Mouse (Mus musculus) 3T3-L1 (cell line): ENCODE results near the gene Fam129a.

Source experiments
- DNase-seq: peaks from one replicate; pipeline ENCODE4 v3.0.0-alpha.2; 2015; ENCODE audit warnings: low read depth, low spot score

Gene Fam129a

DNA sequence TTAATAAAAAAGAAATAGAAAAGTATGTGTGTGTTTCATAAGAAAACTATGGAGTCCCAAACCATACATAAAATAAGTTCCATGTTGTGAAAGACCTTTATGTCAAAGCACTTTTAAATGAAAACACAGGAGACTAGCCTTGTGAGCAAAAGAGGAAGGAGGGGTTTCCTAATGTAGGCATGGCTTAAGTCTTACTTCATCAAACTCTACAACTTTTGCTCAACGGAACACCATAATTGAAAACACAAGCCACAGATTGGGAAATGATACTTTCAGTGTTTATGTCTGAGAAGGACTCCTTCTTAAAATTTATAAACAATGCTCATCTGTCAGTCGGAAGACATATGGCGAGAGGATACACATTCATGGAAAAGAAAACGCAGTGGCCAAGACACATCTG, 54.3 kb downstream of the Fam129a start:
- DNase-seq = no peak

DNA sequence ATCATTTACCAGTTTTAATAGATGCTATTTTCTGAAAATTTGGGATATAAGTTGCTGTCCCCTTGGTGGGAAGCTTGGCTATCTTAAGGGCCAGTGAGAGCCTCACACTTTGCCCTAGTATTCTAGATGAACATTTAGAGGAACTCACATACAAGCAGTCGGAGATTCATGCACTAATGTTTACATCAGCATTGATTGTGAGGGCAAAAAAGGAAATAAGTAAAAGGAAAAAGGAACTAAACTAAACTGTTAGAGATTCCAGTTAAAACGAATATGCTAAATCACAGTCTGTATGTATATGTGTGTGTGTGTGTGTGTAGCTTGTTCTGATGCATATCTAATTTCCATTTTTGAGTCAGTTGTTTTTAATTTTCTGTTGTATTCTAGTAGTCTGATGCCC, 54.7 kb downstream of the Fam129a start:
- no peak for DNase-seq

- DNase-seq = no peak
Measured at GRCm38 (mm10) chr1:151626631-151627030, 55.6 kb downstream of the Fam129a start.

DNA sequence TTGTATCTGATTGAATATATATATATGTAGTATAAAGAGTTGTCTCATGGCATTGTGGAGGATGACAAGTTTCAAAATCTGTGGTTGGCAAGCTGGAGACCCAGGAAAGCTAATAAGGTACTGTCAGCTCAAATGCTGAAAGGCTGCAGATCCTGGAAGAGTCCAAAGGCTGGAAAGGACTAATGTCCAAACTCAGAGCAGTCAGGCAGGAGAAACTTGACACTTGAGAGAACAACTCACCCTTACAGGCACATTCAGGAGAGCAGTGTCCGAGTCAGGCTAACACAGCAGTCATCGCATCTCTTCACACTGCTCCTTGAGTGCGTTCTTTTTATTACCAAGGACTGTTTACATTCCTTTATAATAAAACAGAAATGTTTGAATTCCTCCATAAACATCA, 56.2 kb downstream of the Fam129a start:
- no peak for DNase-seq

- DNase-seq = peak; percentile 54
Measured at GRCm38 (mm10) chr1:151629591-151630250, 58.7 kb downstream of the Fam129a start.

GRCm38 (mm10) chr1:151630251-151630628, 59.3 kb downstream of the Fam129a start:
- DNase-seq = no peak

DNA sequence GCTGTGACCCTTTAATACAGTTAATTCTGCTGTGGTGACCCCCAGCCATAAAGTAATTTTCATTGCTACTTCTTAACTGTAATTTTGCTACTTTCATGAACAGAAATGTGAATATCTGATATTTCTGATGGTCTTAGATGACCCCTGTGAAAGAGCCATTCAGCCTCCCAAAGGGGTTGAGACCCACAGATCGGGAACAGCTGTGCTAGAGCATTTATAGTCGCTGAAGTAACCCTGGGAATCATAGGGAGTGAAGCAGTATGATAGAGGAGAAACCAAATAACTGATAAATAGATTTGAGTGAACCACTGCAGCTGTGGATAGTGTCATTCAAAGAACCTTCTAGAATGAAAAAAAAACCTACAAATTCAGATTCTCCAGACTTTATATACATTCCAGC, 60.1 kb downstream of the Fam129a start:
- DNase-seq = no peak

DNA sequence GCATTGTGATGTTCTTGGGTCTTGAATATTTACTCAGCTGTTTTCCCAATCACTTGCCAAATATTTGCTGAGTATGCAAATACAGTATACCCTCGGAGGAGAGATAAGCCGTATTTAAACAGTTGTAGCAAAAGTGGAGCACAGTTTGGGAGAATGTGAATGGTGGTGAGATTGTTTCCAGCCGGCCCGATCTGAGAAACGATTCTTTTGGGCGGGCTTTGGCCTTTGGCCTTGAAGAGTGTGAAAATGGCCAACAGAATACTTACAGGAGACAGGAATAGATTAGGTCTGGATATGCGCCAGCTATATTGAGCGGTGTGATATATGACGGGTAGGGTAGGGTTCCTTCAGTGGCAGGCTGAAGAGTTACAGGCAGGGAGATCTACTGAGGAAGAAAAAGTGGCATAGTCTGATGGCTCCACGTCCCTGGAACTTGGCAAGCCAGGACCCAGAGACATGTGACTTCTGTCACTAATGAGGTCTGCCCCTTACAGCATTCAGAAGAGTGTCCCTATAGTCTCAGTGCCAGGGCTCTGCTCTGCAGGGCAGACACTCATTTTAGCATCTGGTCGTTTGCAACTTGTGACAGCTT, 60.8 kb downstream of the Fam129a start:
- DNase-seq = no peak

DNA sequence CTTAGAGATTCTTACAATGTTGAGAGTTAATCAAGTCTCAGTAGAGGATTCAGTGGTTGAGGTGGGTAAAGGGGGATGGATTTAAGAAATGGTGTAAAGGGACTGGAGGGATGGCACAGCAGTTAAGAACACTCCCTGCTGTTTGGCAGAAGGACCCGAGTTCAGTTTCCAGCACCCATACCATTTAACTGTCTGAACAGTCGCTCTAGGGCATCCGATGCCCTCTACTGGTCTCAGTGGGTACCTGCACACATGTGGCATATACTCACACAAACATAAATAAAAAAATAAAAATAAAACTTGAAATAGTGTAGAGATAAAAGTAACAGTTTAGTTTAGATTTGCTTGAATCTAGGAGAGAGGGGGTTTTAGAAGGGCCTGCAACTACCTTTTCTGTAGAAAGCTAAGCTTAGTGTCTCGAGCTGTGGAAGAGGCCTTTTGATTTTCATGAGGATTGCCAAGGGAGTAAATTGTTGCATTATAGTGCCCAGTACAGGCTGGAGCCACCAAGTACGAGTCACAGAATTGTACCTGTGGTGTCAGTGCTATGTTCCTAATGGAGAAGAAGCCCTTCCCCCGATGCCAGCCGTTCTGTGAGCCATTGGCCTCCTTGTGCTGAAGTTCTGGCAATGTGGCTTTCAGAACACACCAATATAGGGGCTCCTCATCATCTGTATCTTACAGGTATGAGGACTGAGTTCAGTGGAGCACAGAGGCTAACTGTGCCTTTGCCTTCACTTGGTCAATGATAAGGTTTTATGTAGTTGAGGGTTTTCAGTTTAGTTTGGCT, 61.8 kb downstream of the Fam129a start:
- DNase-seq = no peak

- no peak for DNase-seq
Measured at GRCm38 (mm10) chr1:151636637-151637036, 65.7 kb downstream of the Fam129a start.

GRCm38 (mm10) chr1:151637351-151637922, 66.5 kb downstream of the Fam129a start:
- no peak for DNase-seq

- DNase-seq = peak; percentile 76
Measured at GRCm38 (mm10) chr1:151638357-151638756, 67.4 kb downstream of the Fam129a start.

GRCm38 (mm10) chr1:151638770-151639169, 67.8 kb downstream of the Fam129a start:
- DNase-seq = no peak

- no peak for DNase-seq
Measured at GRCm38 (mm10) chr1:151646380-151646779, 75.4 kb downstream of the Fam129a start.

DNA sequence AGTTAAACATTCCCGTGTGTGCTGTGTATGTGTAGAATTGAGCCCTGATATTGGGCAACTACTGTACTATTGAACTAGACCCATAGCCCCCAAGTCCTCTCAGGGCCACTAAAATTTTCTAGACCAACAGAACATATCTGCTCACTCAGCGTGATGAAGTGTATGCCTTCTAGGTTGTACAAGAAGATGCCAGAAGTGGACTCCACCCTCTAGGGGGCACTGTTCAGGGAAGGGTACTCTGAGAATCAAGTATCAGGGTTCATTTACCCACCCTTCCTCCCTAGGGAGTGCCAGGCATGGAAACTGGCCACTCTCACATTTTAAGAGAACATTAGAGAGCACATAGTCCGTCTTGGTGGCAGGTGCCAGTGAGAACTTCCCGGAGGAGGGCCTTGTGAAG, 77.1 kb downstream of the Fam129a start:
- no peak for DNase-seq

GRCm38 (mm10) chr1:151657042-151657605, 86.1 kb downstream of the Fam129a start:
- no peak for DNase-seq

GRCm38 (mm10) chr1:151658291-151658830, 87.4 kb downstream of the Fam129a start:
- DNase-seq = no peak

DNA sequence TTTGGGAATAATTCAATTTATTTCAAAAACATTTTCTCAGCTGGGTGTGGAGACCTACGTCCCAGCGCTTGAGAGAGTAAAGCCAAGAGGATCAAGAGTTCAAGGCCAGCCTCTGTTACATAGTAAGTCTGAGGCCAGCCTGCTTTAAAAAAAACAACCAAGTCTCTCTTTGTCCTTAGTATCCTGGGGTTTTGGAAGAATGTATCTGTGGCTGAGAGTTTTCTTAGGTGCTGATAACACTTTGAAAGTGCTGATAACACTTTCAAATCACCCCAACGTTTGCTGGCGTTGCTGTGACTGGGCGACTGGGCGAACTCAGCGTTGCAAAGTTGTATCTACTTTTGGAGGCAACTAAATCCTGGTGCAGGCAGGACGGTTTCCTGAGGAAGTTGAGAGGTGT, 88.7 kb downstream of the Fam129a start:
- DNase-seq = no peak

DNA sequence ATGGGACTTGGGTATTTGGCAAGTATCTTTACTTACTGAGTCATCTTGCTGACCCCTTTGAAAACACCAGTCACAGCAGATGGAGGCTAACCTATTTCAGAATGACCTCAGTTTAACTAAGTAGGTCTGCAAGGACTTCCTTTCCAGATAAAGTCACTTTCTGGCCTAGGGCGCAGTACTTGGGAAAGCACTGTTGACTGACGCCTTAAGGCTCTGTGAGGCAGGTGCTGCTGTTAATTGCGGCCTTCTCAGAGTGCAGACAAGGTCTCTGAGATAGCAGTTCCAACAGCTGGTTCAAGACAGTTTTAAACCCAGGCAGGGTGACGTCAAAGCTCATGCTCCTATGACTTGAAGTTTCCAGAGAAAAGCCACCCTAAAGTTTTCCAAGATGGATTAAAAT, 89.3 kb downstream of the Fam129a start:
- no peak for DNase-seq

- peak; percentile 47 for DNase-seq
Measured at GRCm38 (mm10) chr1:151660883-151661282, 89.9 kb downstream of the Fam129a start.

GRCm38 (mm10) chr1:151661684-151662439, 90.9 kb downstream of the Fam129a start:
- DNase-seq = no peak
